Mouse (Mus musculus): ENCODE results near the gene Myom3. TPM values are rescaled to one million over a fixed set of nuclear protein-coding genes. Genes with fewer than 3 reads are reported as not detected.

Myom3 gene
- polyA plus RNA-seq, 1 experiment from 2014 or later = 0.59 TPM

- no peaks in the 10 kb centered on the region for H3K27me3 ChIP-seq (ENCODE audit: control insufficient read depth, insufficient read depth, low read length)
- H3K9ac ChIP-seq (ENCODE audit: low read length) = peak overlapping the region; percentile 59
- H3K27ac ChIP-seq (replicated peaks) = peak overlapping the region; percentile 98
- H3K4me3 ChIP-seq (ENCODE audit: low read depth, low read length) = peak overlapping the region; percentile 89
- no peaks in the 10 kb centered on the region for H3K9me3 ChIP-seq (ENCODE audit: control insufficient read depth, low read length)
- H3K36me3 ChIP-seq (ENCODE audit: control insufficient read depth, insufficient read depth, low read length) = no peaks in the 10 kb centered on the region
- no peaks in the 10 kb centered on the region; the same call in 1 of the 2 replicates for H3K4me1 ChIP-seq (replicated peaks; ENCODE audit: control insufficient read depth, insufficient read depth)
- H3K4me2 ChIP-seq (replicated peaks; ENCODE audit: low read depth) = peak overlapping the region; percentile 86
- ATAC-seq (ENCODE audit: low FRiP score, low TSS enrichment) (peak; percentile 3; the same call in 1 of the 2 replicates), DNase-seq (ENCODE audit: low spot score) (no peak)
- 2% methylated on average over 6 of the region's 6 CpGs for WGBS
- TF ChIP-seq EP300 (optimal IDR thresholded peaks at IDR 0.05) = no peak
- peak; percentile 42 for TF ChIP-seq CTCF (IDR thresholded peaks at IDR 0.05; ENCODE audit: low read depth)
Observed at GRCm38 (mm10) chr4:135855080-135855479, 95.6 kb downstream of the Myom3 start.

GRCm38 (mm10) chr4:135855536-135856222 is 96.2 kb downstream of the Myom3 start, which contains the start of gene Srsf10:
Srsf10 (plus strand) TSS chr4:135855747.
- Histone ChIP-seq H3K4me1 (replicated peaks; ENCODE audit: control insufficient read depth, insufficient read depth) (no peaks in the 10 kb centered on the region; the same call in 1 of the 2 replicates), H3K36me3 (ENCODE audit: control insufficient read depth, insufficient read depth, low read length) (no peaks in the 10 kb centered on the region), H3K4me3 (ENCODE audit: low read depth, low read length) (peak within 1 kb of the TSS; percentile 89), H3K9ac (ENCODE audit: low read length) (peak within 1 kb of the TSS; percentile 89), H3K27ac (replicated peaks) (peak within 1 kb of the TSS; percentile 98), H3K4me2 (replicated peaks; ENCODE audit: low read depth) (peak within 1 kb of the TSS; percentile 86), H3K27me3 (ENCODE audit: control insufficient read depth, insufficient read depth, low read length) (no peaks in the 10 kb centered on the region), H3K9me3 (ENCODE audit: control insufficient read depth, low read length) (no peaks in the 10 kb centered on the region)
- ATAC-seq (ENCODE audit: low FRiP score, low TSS enrichment) (peak; percentile 97), DNase-seq (ENCODE audit: low spot score) (peak; percentile 98)
- 0% methylated on average over 41 of the region's 67 CpGs for WGBS
- TF ChIP-seq CTCF (IDR thresholded peaks at IDR 0.05; ENCODE audit: low read depth) = no peak
- TF ChIP-seq EP300 (optimal IDR thresholded peaks at IDR 0.05) = peak; percentile 98

GRCm38 (mm10) chr4:135856223-135857091 is 96.9 kb downstream of the Myom3 start:
- no peaks in the 10 kb centered on the region; the same call in 1 of the 2 replicates for H3K4me1 ChIP-seq (replicated peaks; ENCODE audit: control insufficient read depth, insufficient read depth)
- TF ChIP-seq CTCF (IDR thresholded peaks at IDR 0.05; ENCODE audit: low read depth) (no peak), EP300 (optimal IDR thresholded peaks at IDR 0.05) (no peak)
- DNase-seq (ENCODE audit: low spot score) = peak; percentile 82
- ATAC-seq (ENCODE audit: low FRiP score, low TSS enrichment) = peak; percentile 78
- peak overlapping the region; percentile 62 for H3K4me2 ChIP-seq (replicated peaks; ENCODE audit: low read depth)
- H3K36me3 ChIP-seq (ENCODE audit: control insufficient read depth, insufficient read depth, low read length) = no peaks in the 10 kb centered on the region
- WGBS = under 1% methylated on average over 87 of the region's 91 CpGs
- no peaks in the 10 kb centered on the region for H3K27me3 ChIP-seq (ENCODE audit: control insufficient read depth, insufficient read depth, low read length)
- peak overlapping the region; percentile 98 for H3K27ac ChIP-seq (replicated peaks)
- peak overlapping the region; percentile 89 for H3K4me3 ChIP-seq (ENCODE audit: low read depth, low read length)
- peak overlapping the region; percentile 89 for H3K9ac ChIP-seq (ENCODE audit: low read length)
- H3K9me3 ChIP-seq (ENCODE audit: control insufficient read depth, low read length) = no peaks in the 10 kb centered on the region

- Histone ChIP-seq H3K9me3 (ENCODE audit: control insufficient read depth, low read length) (no peaks in the 10 kb centered on the region), H3K4me2 (replicated peaks; ENCODE audit: low read depth) (peak overlapping the region; percentile 62), H3K4me1 (replicated peaks; ENCODE audit: control insufficient read depth, insufficient read depth) (no peaks in the 10 kb centered on the region; the same call in 1 of the 2 replicates), H3K4me3 (ENCODE audit: low read depth, low read length) (peak overlapping the region; percentile 89), H3K27ac (replicated peaks) (no peak overlapping the region), H3K36me3 (ENCODE audit: control insufficient read depth, insufficient read depth, low read length) (no peaks in the 10 kb centered on the region), H3K27me3 (ENCODE audit: control insufficient read depth, insufficient read depth, low read length) (no peaks in the 10 kb centered on the region), H3K9ac (ENCODE audit: low read length) (peak overlapping the region; percentile 89; the same call in 1 of the 2 replicates)
- TF ChIP-seq CTCF (IDR thresholded peaks at IDR 0.05; ENCODE audit: low read depth) = no peak
- TF ChIP-seq EP300 (optimal IDR thresholded peaks at IDR 0.05) = no peak
- 4% methylated on average over 7 of the region's 7 CpGs for WGBS
- DNase-seq (ENCODE audit: low spot score) (no peak), ATAC-seq (ENCODE audit: low FRiP score, low TSS enrichment) (no peak)
Observed at GRCm38 (mm10) chr4:135857597-135858186, 98.2 kb downstream of the Myom3 start.

Other genes with a start within 250 kb of the Myom3 start
- 52.5 and 53.3 TPM in 2 replicates for gene Grhl3, start 186.1 kb upstream of the Myom3 start, polyA plus RNA-seq (2015; fragmentation: Nextera tagmentation; extraction: Ambion mirVana)
- gene Ifnlr1, start 73.4 kb upstream of the Myom3 start, polyA plus RNA-seq (2015; fragmentation: Nextera tagmentation; extraction: Ambion mirVana) = 1.9 and 2.1 TPM in 2 replicates
- 0.56 and 0.63 TPM in 2 replicates for gene Il22ra1, start 31.5 kb upstream of the Myom3 start, polyA plus RNA-seq (2015; fragmentation: Nextera tagmentation; extraction: Ambion mirVana)
- gene Srsf10, start 96.0 kb downstream of the Myom3 start, polyA plus RNA-seq (2015; fragmentation: Nextera tagmentation; extraction: Ambion mirVana) = 83.7 and 88.1 TPM in 2 replicates
- gene Pnrc2, start 114.1 kb downstream of the Myom3 start, polyA plus RNA-seq (2015; fragmentation: Nextera tagmentation; extraction: Ambion mirVana) = 101 TPM in 2 replicates
- 0.10 and 0.11 TPM in 2 replicates for gene Cnr2, start 135.7 kb downstream of the Myom3 start, polyA plus RNA-seq (2015; fragmentation: Nextera tagmentation; extraction: Ambion mirVana)
- 171 and 179 TPM in 2 replicates for gene Fuca1, start 161.0 kb downstream of the Myom3 start, polyA plus RNA-seq (2015; fragmentation: Nextera tagmentation; extraction: Ambion mirVana)
- 154 and 163 TPM in 2 replicates for gene Hmgcl, start 186.7 kb downstream of the Myom3 start, polyA plus RNA-seq (2015; fragmentation: Nextera tagmentation; extraction: Ambion mirVana)
- 161 and 166 TPM in 2 replicates for gene Gale, start 204.0 kb downstream of the Myom3 start, polyA plus RNA-seq (2015; fragmentation: Nextera tagmentation; extraction: Ambion mirVana)
- gene Lypla2, start 212.9 kb downstream of the Myom3 start, polyA plus RNA-seq (2015; fragmentation: Nextera tagmentation; extraction: Ambion mirVana) = 88.6 and 89.6 TPM in 2 replicates
- 40.1 and 40.7 TPM in 2 replicates for gene Pithd1, start 227.5 kb downstream of the Myom3 start, polyA plus RNA-seq (2015; fragmentation: Nextera tagmentation; extraction: Ambion mirVana)

Measured in stomach, postnatal 0 days (tissue).